Mouse (Mus musculus): ENCODE data around the gene Edem1.

DNA sequence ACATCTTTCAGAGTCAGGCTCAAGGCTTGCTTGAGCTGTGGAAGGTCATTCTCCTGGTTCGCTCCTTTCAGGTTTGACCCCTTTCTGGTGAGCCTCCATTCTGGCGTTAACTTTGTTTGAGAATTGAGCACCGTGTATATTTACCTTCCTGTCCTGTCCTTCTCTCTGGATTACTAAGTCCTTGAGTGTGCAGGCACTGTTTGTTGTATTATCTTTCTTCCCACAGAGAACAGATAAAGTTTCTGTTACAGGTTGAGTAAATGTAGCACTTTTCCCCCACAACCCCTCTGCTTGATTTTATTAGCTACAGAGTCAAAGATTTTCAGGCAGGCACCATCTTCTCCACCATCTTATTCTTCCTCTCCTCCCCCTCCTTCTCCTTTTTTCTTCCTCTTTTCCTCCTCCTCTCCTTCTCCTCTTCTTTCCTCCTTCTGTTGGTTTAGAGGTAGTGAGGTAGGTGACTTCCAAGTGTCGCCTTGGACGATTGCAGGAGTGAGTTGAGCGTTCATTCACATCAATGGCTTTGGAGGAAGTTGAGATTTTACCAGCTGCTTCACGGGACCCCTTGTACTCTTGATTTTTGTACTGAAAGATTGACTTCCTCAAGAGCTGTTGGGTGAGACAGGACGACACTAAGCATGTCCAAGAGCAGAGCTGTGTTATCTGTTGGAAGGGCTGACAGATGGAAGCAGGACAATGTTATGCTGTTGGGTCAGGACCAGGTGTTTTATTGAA lies 5.7 kb downstream of the Edem1 start:
- no peak for TF ChIP-seq CTCF (conservative IDR thresholded peaks at IDR 0.05; ENCODE audit: insufficient read depth, insufficient read length, low read depth, low read length)
- TF ChIP-seq POLR2A (IDR thresholded peaks at IDR 0.05; ENCODE audit: low read depth, low read length), result no peak
